In the genomic region with DNA sequence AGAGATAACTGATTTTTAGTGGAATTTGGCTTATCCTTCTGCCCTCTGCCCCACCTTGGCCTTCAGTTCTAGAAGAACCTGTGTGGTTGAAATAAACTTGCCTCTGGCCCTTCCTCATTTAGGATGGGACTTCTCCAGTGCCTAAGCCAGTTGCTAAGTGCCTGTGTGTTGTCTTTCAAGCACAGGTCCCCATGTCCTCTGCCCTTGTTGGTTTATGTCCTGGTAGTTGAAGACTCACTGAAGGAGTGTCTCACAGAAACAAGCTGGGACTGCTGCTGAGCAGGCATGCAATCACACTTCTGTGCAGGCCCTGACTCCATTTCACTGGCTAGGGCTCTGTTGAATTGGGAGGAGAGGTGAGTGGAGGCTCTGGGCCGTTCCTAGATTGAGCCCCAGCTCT, we compare ENCODE assay signal across 12 mouse cellular contexts. TPM values are rescaled to one million over a fixed set of nuclear protein-coding genes. Genes with fewer than 3 reads are reported as not detected.
A peak's percentile ranks its signal among the peaks of the same experiment; 100 is the strongest.
DNase-seq lines count a peak whose midpoint lies in the region; ATAC-seq and TF ChIP-seq lines count a peak whose summit lies in the region.
"Had no signal": no experiment of that assay in that cellular context is flagged by ENCODE, and none has a peak within 500 bp of the region (broad histone marks: within the 10 kb centered on the region; RNA-seq: fewer than 3 reads in every experiment).

No protein-coding gene starts in this region.

- peak overlapping the region; percentile 84 for H3K27ac ChIP-seq in heart, embryonic 10.5 days
- H3K27ac ChIP-seq in kidney, postnatal 0 days: peak overlapping the region; percentile 74
- peak overlapping the region; percentile 77 for H3K27ac ChIP-seq in embryonic fibroblast, embryonic 13.5 days (ENCODE audit: insufficient read depth, low read length)
- H3K27ac ChIP-seq in liver, postnatal 0 days (ENCODE audit: low read depth): peak overlapping the region; percentile 86
- H3K27ac ChIP-seq in hindbrain, embryonic 13.5 days: no peak overlapping the region
- H3K27ac ChIP-seq: forebrain, embryonic 13.5 days; macrophage had no signal

- TF ChIP-seq POLR2A in embryonic fibroblast, embryonic 13.5 days (IDR thresholded peaks at IDR 0.05; ENCODE audit: low read depth, low read length): no peak

- DNase-seq in heart, embryonic 10.5 days (ENCODE audit: low spot score): no peak
- DNase-seq in heart, postnatal 25 days (ENCODE audit: low spot score): no peak
- no peak for DNase-seq in kidney, postnatal 0 days (ENCODE audit: low spot score)
- DNase-seq in kidney, postnatal 14 days: no peak
- no peak for DNase-seq in liver, postnatal 0 days
- no peak for DNase-seq in urinary bladder, postnatal 4 days (ENCODE audit: low spot score in 2 of 2)
- DNase-seq: adrenal gland, adult 2 months; thymus, postnatal 14 days had no signal

- ATAC-seq in kidney, postnatal 0 days (replicated peaks; ENCODE audit: low FRiP score, low read depth): no peak
- ATAC-seq in liver, postnatal 0 days: no peak
- ATAC-seq in hindbrain, embryonic 13.5 days (ENCODE audit: low FRiP score): no peak
- ATAC-seq: forebrain, embryonic 13.5 days had no signal

- H3K9ac ChIP-seq in kidney, postnatal 0 days (ENCODE audit: low read depth, low read length): no peak overlapping the region; the same call in 1 of the 2 replicates
- H3K9ac ChIP-seq in liver, postnatal 0 days (replicated peaks): no peak overlapping the region
- no peak overlapping the region for H3K9ac ChIP-seq in hindbrain, embryonic 13.5 days
- H3K9ac ChIP-seq: forebrain, embryonic 13.5 days had no signal

- H3K4me1 ChIP-seq in heart, embryonic 10.5 days: peaks cover 62% of the 10 kb centered on the region
- H3K4me1 ChIP-seq in kidney, postnatal 0 days (replicated peaks; ENCODE audit: insufficient read depth, low read length): peaks cover 46% of the 10 kb centered on the region
- peaks cover 21% of the 10 kb centered on the region for H3K4me1 ChIP-seq in embryonic fibroblast, embryonic 13.5 days (ENCODE audit: control insufficient read depth, insufficient read depth, low read length)
- peaks cover 19% of the 10 kb centered on the region for H3K4me1 ChIP-seq in liver, postnatal 0 days (ENCODE audit: insufficient read depth)
- H3K4me1 ChIP-seq in hindbrain, embryonic 13.5 days (replicated peaks): 0 out of 2 replicates have a peak, but pooled peaks cover 8% of the 10 kb centered on the region
- H3K4me1 ChIP-seq: forebrain, embryonic 13.5 days had no signal

- no peak for TF ChIP-seq CTCF in kidney, postnatal 0 days (IDR thresholded peaks at IDR 0.05; ENCODE audit: low read depth)
- TF ChIP-seq CTCF in embryonic fibroblast, embryonic 13.5 days (IDR thresholded peaks at IDR 0.05; ENCODE audit: borderline replicate concordance, insufficient read depth, low read length): no peak
- TF ChIP-seq CTCF in liver, postnatal 0 days (IDR thresholded peaks at IDR 0.05; ENCODE audit: low read depth): no peak

- no peak for TF ChIP-seq EP300 in liver, postnatal 0 days (IDR thresholded peaks at IDR 0.05; ENCODE audit: low read depth)

- H3K36me3 ChIP-seq in heart, embryonic 10.5 days: no peaks in the 10 kb centered on the region
- H3K36me3 ChIP-seq in kidney, postnatal 0 days (ENCODE audit: insufficient read depth, low read length): no peaks in the 10 kb centered on the region
- no peaks in the 10 kb centered on the region; the same call in 1 of the 2 replicates for H3K36me3 ChIP-seq in liver, postnatal 0 days (replicated peaks; ENCODE audit: insufficient read depth, low read length)
- H3K36me3 ChIP-seq in hindbrain, embryonic 13.5 days: no peaks in the 10 kb centered on the region

- peak overlapping the region; percentile 24 for H3K4me3 ChIP-seq in heart, embryonic 10.5 days
- no peak overlapping the region for H3K4me3 ChIP-seq in kidney, postnatal 0 days (replicated peaks; ENCODE audit: low read depth, low read length)
- H3K4me3 ChIP-seq in embryonic fibroblast, embryonic 13.5 days (ENCODE audit: insufficient read depth, low read length): no peak overlapping the region
- no peak overlapping the region for H3K4me3 ChIP-seq in liver, postnatal 0 days (ENCODE audit: low read depth, low read length)
- no peak overlapping the region for H3K4me3 ChIP-seq in hindbrain, embryonic 13.5 days
- H3K4me3 ChIP-seq: forebrain, embryonic 13.5 days had no signal

- no peak overlapping the region for H3K4me2 ChIP-seq in kidney, postnatal 0 days (ENCODE audit: low read length)
- H3K4me2 ChIP-seq in liver, postnatal 0 days (ENCODE audit: low read depth, low read length): no peak overlapping the region
- H3K4me2 ChIP-seq in hindbrain, embryonic 13.5 days: no peak overlapping the region
- H3K4me2 ChIP-seq: forebrain, embryonic 13.5 days had no signal

- 46% methylated on average over 1 of the region's 1 CpGs for WGBS in heart, embryonic 10.5 days
- 56% methylated on average over 1 of the region's 1 CpGs for WGBS in kidney, postnatal 0 days
- 45% methylated on average over 1 of the region's 1 CpGs for WGBS in liver, postnatal 0 days (ENCODE audit: insufficient replicate concordance)
- WGBS in hindbrain, embryonic 13.5 days: 41% methylated on average over 1 of the region's 1 CpGs

- no peaks in the 10 kb centered on the region for H3K27me3 ChIP-seq in heart, embryonic 10.5 days (ENCODE audit: insufficient read depth, poor library complexity, severe bottlenecking)
- no peaks in the 10 kb centered on the region for H3K27me3 ChIP-seq in kidney, postnatal 0 days (ENCODE audit: insufficient read depth, low read length)
- no peaks in the 10 kb centered on the region for H3K27me3 ChIP-seq in liver, postnatal 0 days (ENCODE audit: insufficient read depth, low read length)
- no peaks in the 10 kb centered on the region for H3K27me3 ChIP-seq in hindbrain, embryonic 13.5 days
- H3K27me3 ChIP-seq: forebrain, embryonic 13.5 days had no signal

- H3K9me3 ChIP-seq in heart, embryonic 10.5 days: no peaks in the 10 kb centered on the region
- no peaks in the 10 kb centered on the region for H3K9me3 ChIP-seq in kidney, postnatal 0 days (replicated peaks; ENCODE audit: low read length)
- H3K9me3 ChIP-seq in liver, postnatal 0 days (ENCODE audit: low read length): no peaks in the 10 kb centered on the region
- H3K9me3 ChIP-seq in hindbrain, embryonic 13.5 days: no peaks in the 10 kb centered on the region
- H3K9me3 ChIP-seq: forebrain, embryonic 13.5 days had no signal

- intact Hi-C loops in heart, postnatal 25 days (cut with DNase I): no loop called here

RNA-seq across cellular contexts. Expression of a gene that starts 46.9 kb away (rescaled TPM):
- 40.8 and 44.4 TPM in 2 replicates for polyA plus RNA-seq in heart, embryonic 10.5 days (2016; fragmentation: Nextera tagmentation; extraction: Ambion mirVana)
- 10 to 100 TPM; 21.1 to 25.9 TPM for total RNA-seq in heart, postnatal 25 days (2021)
- polyA plus RNA-seq in kidney, postnatal 0 days (2015; fragmentation: Nextera tagmentation; extraction: Ambion mirVana): 35.2 and 39.6 TPM in 2 replicates
- polyA plus RNA-seq in embryonic fibroblast, embryonic 13.5 days (2011; ENCODE audit: insufficient read length, low read depth, missing spikeins): 102 and 108 TPM in 2 replicates
- 6.0 and 6.9 TPM in 2 replicates for polyA plus RNA-seq in liver, postnatal 0 days (2015; fragmentation: Nextera tagmentation; extraction: Ambion mirVana)
- 28.7 and 31.2 TPM in 2 replicates for polyA plus RNA-seq in hindbrain, embryonic 13.5 days (2015; fragmentation: Nextera tagmentation; extraction: Ambion mirVana)
